Mouse (Mus musculus): Measurements from ENCODE around the gene Tomm70a. TPM values are rescaled to one million over a fixed set of nuclear protein-coding genes. Genes with fewer than 3 reads are reported as not detected.

Tomm70a gene
- total RNA-seq, 2 experiments from 2014 or later, result 60.8 to 64.5 TPM

DNA sequence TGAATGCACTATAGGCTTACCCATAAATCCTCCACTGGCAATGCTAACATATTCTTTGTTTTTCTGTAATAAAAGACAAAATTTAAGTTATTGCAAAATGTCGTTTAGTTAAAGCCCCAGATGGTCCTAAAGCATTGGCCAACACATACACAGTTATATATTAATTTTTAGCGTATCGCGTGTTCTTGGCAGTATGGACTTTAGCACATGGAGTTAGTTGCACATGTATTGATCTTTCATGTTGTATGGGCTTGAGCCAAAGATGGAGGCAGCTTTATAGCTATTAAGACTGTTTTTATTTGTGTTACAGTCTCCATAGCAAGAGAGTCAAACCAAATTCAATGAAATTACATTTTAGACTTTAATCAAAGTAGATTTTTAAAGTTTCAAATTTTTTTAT lies 65.1 kb downstream of the Tomm70a start:
- DNase-seq (ENCODE audit: low spot score in 2 of 2), result no peak

DNA sequence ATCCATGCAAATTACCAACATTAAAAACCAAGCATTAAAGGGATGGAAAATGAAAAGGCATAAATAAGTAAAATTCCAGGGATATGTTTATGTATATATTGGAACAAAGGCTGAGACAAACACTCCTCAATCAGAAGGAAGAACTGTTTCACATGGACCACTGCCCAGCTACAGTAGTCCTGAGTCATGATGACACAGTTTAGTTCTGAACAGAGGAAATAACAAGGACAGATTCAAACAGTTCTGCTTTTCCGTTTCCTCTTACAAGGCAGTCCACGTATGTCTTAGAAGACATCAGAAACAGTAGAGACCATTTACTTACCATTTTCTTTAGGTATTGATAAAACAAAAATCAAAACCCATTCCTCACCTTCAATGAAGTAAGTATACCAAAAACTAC lies 68.0 kb downstream of the Tomm70a start:
- DNase-seq (ENCODE audit: low spot score in 2 of 2), result no peak

DNA sequence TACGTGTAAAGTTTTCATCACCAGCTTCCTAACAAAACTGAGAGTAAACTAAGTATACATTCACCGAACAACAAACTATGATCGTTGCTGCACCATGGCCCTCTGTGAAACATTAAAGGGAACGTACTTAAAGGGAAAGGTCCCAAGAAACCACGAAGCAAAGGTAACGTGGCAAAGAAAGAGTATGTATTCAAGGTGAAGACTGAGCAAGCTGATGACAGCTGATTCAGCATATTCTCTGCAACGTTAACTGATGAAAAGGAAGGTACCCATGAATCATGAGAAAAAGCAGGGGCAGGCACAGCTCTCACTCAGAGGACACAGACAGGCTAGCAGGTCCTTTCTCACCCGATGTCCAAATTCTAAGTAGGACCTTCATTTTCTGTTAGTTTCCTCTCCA lies 68.9 kb downstream of the Tomm70a start:
- no peak for DNase-seq (ENCODE audit: low spot score in 2 of 2)

DNA sequence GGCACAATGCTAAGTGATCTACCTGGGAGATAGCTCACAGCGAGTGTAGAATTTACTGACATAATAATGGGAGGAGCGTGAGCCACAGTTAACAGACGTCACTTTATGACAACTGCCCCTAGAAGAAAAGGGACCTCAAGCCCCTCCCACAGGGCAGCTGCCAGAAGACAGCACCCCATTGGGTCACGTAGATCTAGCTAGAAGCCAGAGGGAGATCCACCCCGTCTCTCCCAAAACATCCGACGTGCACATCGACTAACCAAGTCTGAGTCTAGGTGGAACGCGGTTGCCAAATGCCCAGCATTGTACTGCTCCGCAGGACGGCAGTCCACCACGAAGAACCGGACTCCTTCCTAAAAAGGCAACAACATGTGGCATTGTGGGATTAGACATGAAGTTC lies 69.7 kb downstream of the Tomm70a start:
- no peak for DNase-seq (ENCODE audit: low spot score in 2 of 2)

DNA sequence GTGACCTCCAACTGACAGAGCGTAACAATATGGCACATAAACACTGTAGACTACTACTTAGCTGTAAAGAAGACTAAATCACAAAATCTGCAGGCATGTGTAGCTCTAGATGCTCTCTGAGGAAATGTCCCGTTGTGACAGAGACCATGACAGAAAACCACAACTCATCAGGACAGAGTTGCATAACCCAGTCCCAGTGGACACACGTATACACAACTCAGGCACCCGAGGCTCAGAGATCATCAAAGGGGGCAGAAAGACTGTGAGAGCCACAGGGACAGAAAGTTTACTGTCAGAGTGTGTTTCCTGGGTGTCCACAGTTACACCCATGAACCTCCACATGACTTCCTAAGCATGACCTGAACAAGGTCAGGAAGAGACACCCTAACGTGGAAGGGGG lies 75.1 kb downstream of the Tomm70a start:
- no peak for DNase-seq (ENCODE audit: low spot score in 2 of 2)

DNA sequence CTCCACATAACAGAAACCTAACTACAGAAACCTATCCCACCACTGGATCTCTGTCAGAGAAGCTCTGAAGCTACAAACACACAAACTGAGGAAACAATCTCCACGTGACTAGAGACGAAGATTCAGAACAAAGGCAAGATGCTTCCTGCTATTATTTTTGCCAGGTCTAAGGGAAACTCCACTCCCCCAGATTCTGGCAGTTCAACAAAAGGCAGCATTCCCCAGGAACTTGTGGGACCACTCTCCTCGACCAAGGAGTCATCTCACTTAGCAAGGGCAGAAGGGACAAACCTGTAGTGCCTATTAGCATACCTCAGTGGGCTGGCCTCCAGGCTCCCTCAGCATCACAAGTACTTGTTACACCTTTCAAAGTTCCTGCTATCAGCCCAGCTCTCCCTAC lies 75.8 kb downstream of the Tomm70a start:
- DNase-seq (ENCODE audit: low spot score in 2 of 2), result no peak

Other genes with a start within 250 kb of the Tomm70a start
- 10 to 100 TPM in 1 of 2 experiments, 1 to 10 TPM in 1; 7.3 to 10.2 TPM for gene Tmem45a, start 235.5 kb upstream of the Tomm70a start, total RNA-seq (2021)
- gene Lnp1, start 193.6 kb upstream of the Tomm70a start, total RNA-seq (2021), result not detected
- under 1 TPM; 0.08 to 0.20 TPM for gene Tmem45a2, start 50.3 kb upstream of the Tomm70a start, total RNA-seq (2021)
- gene Nit2, start 45.6 kb downstream of the Tomm70a start, total RNA-seq (2021), result 10 to 100 TPM; 75.0 to 85.9 TPM
- gene Tbc1d23, start 109.8 kb downstream of the Tomm70a start, total RNA-seq (2021), result 10 to 100 TPM; 46.3 to 48.9 TPM
- gene Tmem30c, start 171.2 kb downstream of the Tomm70a start, total RNA-seq (2021), result under 1 TPM in 1 of 2 experiments, not detected in 1; 0.36 TPM
- 10 to 100 TPM; 22.6 to 23.5 TPM for gene Filip1l, start 231.4 kb downstream of the Tomm70a start, total RNA-seq (2021)